Mouse (Mus musculus) layer of hippocampus, adult 2 months (tissue): ENCODE data around the gene Stox2. TPM values are rescaled to one million over a fixed set of nuclear protein-coding genes. Genes with fewer than 3 reads are reported as not detected.

Experiments
- DNase-seq, 2 experiments: peaks; one replicate each; pipeline ENCODE4 v3.0.0; 2022; ENCODE audit warnings: low spot score in 2 of 2
- H3K27ac ChIP-seq: fragments of 200-600 bp; 2 replicates; pipeline ENCODE4 v1.8.1; 2022
- H3K4me3 ChIP-seq: fragments of 200-600 bp; 2 replicates; pipeline ENCODE4 v1.8.1; 2022; ENCODE audit warnings: mild to moderate bottlenecking
- CTCF ChIP-seq: fragments of 200-600 bp; conservative IDR thresholded peaks from 2 replicates; pipeline ENCODE4 v1.8.1; 2022; ENCODE audit warnings: antibody characterized with exemption, mild to moderate bottlenecking, moderate library complexity
- total RNA-seq, 2 experiments: library from RNA; stranded (reverse); gene quantifications; 2 replicates each; pipeline ENCODE4 v1.2.3; 2021

Gene Stox2
- total RNA-seq, 2 experiments from 2014 or later = 85.3 to 86.3 TPM

DNA sequence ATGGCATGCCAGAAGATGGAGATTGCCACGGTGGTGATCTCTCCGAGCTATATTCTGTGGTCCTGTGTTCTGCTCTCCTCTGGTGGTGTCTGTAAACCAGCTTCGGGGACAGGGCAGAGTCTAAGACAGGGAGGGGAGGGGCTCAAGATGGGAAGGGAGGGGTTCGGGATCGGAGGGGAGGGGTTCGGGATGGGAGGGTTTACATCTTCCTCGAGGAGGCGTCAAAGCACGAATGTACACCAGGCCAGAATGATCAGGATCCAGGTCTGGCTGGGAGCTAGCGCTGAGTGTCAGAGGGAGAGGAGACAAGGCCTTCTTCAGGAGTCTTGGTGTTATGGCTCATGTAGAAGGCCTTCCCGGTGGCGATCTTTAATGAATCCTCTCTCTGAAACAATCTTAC lies 109.7 kb downstream of the Stox2 start:
- Histone ChIP-seq H3K27ac (no peak overlapping the region), H3K4me3 (no peak overlapping the region)
- no peak for TF ChIP-seq CTCF
- DNase-seq = no peak

GRCm38 (mm10) chr8:47335940-47336339 lies 110.2 kb downstream of the Stox2 start:
- H3K27ac ChIP-seq = no peak overlapping the region
- no peak for DNase-seq
- no peak for TF ChIP-seq CTCF

GRCm38 (mm10) chr8:47334223-47334757 lies 111.9 kb downstream of the Stox2 start:
- TF ChIP-seq CTCF = no peak
- peak overlapping the region; percentile 97 for H3K27ac ChIP-seq
- H3K4me3 ChIP-seq = peak overlapping the region; percentile 65
- peak; percentile 70 to 90 for DNase-seq

More at GRCm38 (mm10) chr8:47335940-47336339, 110.2 kb downstream of the Stox2 start:
- H3K4me3 ChIP-seq = no peak overlapping the region

GRCm38 (mm10) chr8:47332941-47333340 lies 113.2 kb downstream of the Stox2 start:
- TF ChIP-seq CTCF = no peak
- H3K4me3 ChIP-seq = no peak overlapping the region
- no peak for DNase-seq
- H3K27ac ChIP-seq = peak overlapping the region; percentile 8; the same call in 1 of the 2 replicates

- no peak for TF ChIP-seq CTCF
- Histone ChIP-seq H3K4me3 (no peak overlapping the region), H3K27ac (no peak overlapping the region)
- DNase-seq = no peak
Measured at GRCm38 (mm10) chr8:47330982-47331381, 115.2 kb downstream of the Stox2 start.

DNA sequence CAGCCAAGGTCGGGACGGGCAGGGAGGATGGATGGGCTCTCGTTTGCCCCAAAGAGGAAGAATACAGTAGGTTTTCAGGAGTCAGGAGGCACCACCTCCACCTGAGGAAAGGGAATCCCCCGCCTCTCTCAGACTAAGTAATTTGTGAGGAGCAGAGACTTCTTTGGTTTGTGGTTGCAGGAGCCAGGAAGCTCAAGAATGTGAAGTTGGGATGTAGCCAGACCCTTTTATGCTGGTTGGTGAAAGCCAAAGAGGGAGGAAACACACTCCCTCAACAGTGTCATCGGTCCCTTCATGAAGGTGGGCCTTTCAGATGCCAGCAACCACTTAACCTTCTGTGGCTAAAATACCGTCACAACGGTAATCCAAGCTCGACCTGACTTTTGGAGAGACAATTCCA lies 119.8 kb downstream of the Stox2 start:
- Histone ChIP-seq H3K27ac (no peak overlapping the region), H3K4me3 (no peak overlapping the region)
- no peak for DNase-seq
- TF ChIP-seq CTCF = no peak

DNA sequence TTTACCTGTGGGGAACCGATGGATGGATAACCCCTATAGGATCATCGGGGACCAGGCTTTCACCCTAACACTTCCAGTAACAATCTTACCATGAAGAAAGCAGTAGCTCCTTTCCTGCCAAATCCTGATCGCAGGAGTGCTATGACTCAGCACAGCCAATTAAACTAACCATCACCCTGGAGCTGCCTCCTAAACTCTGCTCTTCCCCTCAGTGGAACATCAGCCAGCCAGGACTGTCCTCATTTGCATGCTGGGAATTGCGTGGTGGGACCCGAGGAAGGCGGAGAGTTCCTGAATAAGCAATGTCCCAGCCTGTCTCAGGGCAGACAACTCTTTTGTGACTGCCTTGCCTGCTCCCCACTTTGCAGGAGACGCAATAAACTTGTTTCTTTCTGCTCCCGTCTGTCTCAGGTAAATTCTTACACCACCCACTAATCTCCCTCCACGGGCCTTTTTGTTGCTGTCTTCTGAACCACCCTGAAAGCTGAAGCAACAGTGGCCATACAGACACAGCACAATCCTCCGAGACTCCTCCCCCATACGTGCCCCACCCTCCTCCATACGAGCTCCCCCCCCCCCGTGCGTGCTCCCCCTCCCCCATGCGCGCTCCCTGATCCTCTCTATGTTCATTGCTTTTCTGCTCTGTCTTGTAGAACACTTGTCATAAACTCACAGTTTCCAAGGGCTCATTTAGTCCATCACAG lies 121.9 kb downstream of the Stox2 start:
- DNase-seq = no peak
- TF ChIP-seq CTCF = no peak
- H3K27ac ChIP-seq = peak overlapping the region; percentile 18; the same call in 1 of the 2 replicates
- peak overlapping the region; percentile 20; the same call in 1 of the 2 replicates for H3K4me3 ChIP-seq

- TF ChIP-seq CTCF = no peak
- Histone ChIP-seq H3K27ac (peak overlapping the region; percentile 36; the same call in 1 of the 2 replicates), H3K4me3 (no peak overlapping the region)
- no peak for DNase-seq
Measured at GRCm38 (mm10) chr8:47321282-47321681, 124.9 kb downstream of the Stox2 start.

- no peak overlapping the region for H3K4me3 ChIP-seq
- DNase-seq = no peak
- TF ChIP-seq CTCF = no peak
- H3K27ac ChIP-seq = no peak overlapping the region
Measured at GRCm38 (mm10) chr8:47320707-47321106, 125.5 kb downstream of the Stox2 start.

DNA sequence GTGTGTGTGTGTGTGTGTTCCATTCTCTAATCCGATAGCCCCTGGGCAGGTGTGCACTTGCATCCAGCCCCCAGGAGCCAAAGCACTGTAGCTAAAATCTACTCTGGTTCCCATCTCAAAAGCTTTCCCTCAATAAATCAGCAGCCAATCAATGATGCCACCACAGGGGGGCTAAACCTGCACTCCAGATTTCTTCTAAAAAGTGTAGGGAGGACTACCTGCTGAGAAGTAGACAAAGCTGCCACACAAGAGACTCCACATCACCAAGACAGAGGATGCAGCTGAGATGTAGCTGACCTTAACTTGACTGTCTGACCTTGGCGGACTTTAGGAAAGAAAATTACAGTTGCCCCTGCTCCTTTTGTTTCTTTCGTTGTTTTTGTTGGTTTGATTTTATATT lies 127.7 kb downstream of the Stox2 start:
- no peak for TF ChIP-seq CTCF
- no peak for DNase-seq
- no peak overlapping the region for H3K27ac ChIP-seq
- no peak overlapping the region for H3K4me3 ChIP-seq

DNA sequence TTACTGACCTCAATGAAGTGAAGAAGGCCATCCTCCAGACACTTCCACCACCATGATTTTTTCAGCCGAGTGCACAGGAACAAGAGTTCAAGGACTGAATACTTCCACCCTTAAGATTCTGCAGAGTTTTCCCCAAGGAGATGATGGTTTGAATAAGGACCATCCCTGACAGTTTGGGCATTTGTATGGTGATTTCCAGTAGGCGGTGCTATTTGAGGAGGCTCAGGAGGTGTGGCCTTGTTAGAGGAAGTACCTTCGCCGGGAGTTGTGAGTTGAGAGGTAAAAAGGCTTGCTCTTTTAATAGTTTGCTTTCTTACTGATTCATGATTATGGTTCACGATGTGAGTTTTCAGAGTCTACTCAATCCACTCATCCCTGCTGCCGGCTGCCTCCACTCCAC lies 138.0 kb downstream of the Stox2 start:
- no peak for TF ChIP-seq CTCF
- DNase-seq = no peak
- no peak overlapping the region for H3K4me3 ChIP-seq
- H3K27ac ChIP-seq = no peak overlapping the region

GRCm38 (mm10) chr8:47306372-47306771 lies 139.8 kb downstream of the Stox2 start:
- no peak for TF ChIP-seq CTCF
- DNase-seq = no peak
- no peak overlapping the region for H3K4me3 ChIP-seq

GRCm38 (mm10) chr8:47305880-47306279 lies 140.3 kb downstream of the Stox2 start:
- Histone ChIP-seq H3K4me3 (no peak overlapping the region), H3K27ac (0 out of 2 replicates have a peak overlapping the region, but pooled peaks have one; percentile 46)
- TF ChIP-seq CTCF = no peak
- DNase-seq = no peak

More at GRCm38 (mm10) chr8:47306372-47306771, 139.8 kb downstream of the Stox2 start:
- 0 out of 2 replicates have a peak overlapping the region, but pooled peaks have one; percentile 46 for H3K27ac ChIP-seq

DNA sequence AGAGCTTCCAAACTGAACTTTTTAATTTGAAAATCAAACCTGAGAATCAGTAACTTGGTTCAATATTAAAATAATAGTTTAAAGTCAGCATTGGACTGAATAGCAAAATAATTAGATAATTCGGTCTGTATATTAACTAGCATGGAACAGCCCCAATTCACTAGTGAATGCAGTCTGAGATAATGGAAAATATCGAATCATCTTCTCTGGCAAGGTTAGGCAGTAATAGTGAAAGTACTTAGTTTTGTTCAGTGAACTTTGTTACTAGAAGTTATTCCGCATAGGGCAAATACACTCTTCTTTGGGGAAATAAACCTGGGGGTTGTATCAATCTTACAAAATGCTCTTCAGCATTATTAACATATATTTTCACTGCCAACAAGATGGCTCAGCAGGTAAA lies 147.7 kb downstream of the Stox2 start:
- H3K27ac ChIP-seq = no peak overlapping the region
- no peak for DNase-seq
- H3K4me3 ChIP-seq = no peak overlapping the region
- TF ChIP-seq CTCF = no peak
